Comparison of ENCODE assay signal across 32 mouse cellular contexts in genomic region chr11:53622440-53622806, GRCm38 (mm10). TPM values are rescaled to one million over a fixed set of nuclear protein-coding genes. Genes with fewer than 3 reads are reported as not detected.
A peak's percentile ranks its signal among the peaks of the same experiment; 100 is the strongest.
DNase-seq lines count a peak whose midpoint lies in the region; ATAC-seq and TF ChIP-seq lines count a peak whose summit lies in the region.
"Had no signal": no experiment of that assay in that cellular context is flagged by ENCODE, and none has a peak within 500 bp of the region (broad histone marks: within the 10 kb centered on the region; RNA-seq: fewer than 3 reads in every experiment).

No protein-coding gene starts in this region.

- no peak for TF ChIP-seq POLR2A in bone marrow macrophage, adult 2 months (IDR thresholded peaks at IDR 0.05; ENCODE audit: borderline replicate concordance, low read depth, low read length)

- H3K36me3 ChIP-seq in liver, embryonic 13.5 days: no peaks in the 10 kb centered on the region
- H3K36me3 ChIP-seq: forebrain, embryonic 10.5 days; heart, embryonic 12.5 days; heart, embryonic 15.5 days; hindbrain, embryonic 12.5 days; hindbrain, embryonic 15.5 days had no signal

- no peak overlapping the region for H3K27ac ChIP-seq in liver, embryonic 13.5 days
- 0 out of 2 replicates have a peak overlapping the region, but pooled peaks have one; percentile 8 for H3K27ac ChIP-seq in bone marrow macrophage, adult 2 months (ENCODE audit: insufficient read depth, low read depth, low read length)
- H3K27ac ChIP-seq: forebrain, embryonic 10.5 days; forebrain, embryonic 13.5 days; gastrocnemius, adult 2 months; heart, embryonic 15.5 days; hindbrain, embryonic 12.5 days; hindbrain, embryonic 15.5 days had no signal

- no peak for TF ChIP-seq CTCF in bone marrow macrophage, adult 2 months (IDR thresholded peaks at IDR 0.05; ENCODE audit: low read depth, low read length)

- WGBS in liver, embryonic 13.5 days (ENCODE audit: insufficient replicate concordance): 45% methylated on average over 6 of the region's 6 CpGs

- H3K9me3 ChIP-seq in liver, embryonic 13.5 days (replicated peaks): no peaks in the 10 kb centered on the region
- H3K9me3 ChIP-seq: forebrain, embryonic 10.5 days; forebrain, embryonic 13.5 days; heart, embryonic 12.5 days; heart, embryonic 15.5 days; hindbrain, embryonic 15.5 days had no signal

- peak overlapping the region; percentile 16; the same call in 1 of the 2 replicates for H3K9ac ChIP-seq in liver, embryonic 13.5 days
- H3K9ac ChIP-seq: forebrain, embryonic 13.5 days; heart, embryonic 12.5 days; heart, embryonic 15.5 days; hindbrain, embryonic 12.5 days; hindbrain, embryonic 15.5 days had no signal

- ATAC-seq in liver, embryonic 13.5 days (ENCODE audit: low read depth): no peak
- peak; percentile 61 to 70 for ATAC-seq in hematopoietic stem cell, adult 5-6 weeks (replicated peaks in 1 of 2; ENCODE audit: insufficient read depth in 1 of 2, low FRiP score in 2 of 2, low TSS enrichment in 1 of 2, low read depth in 1 of 2, poor library complexity in 2 of 2, severe bottlenecking in 2 of 2)
- ATAC-seq: forebrain, embryonic 13.5 days; forebrain, embryonic 16.5 days had no signal

- H3K4me1 ChIP-seq in liver, embryonic 13.5 days (replicated peaks): peaks cover 76% of the 10 kb centered on the region
- peaks cover 23% of the 10 kb centered on the region for H3K4me1 ChIP-seq in bone marrow macrophage, adult 2 months (ENCODE audit: control insufficient read depth, insufficient read depth, low read length)
- H3K4me1 ChIP-seq: forebrain, embryonic 13.5 days; hindbrain, embryonic 12.5 days; hindbrain, embryonic 15.5 days had no signal

- no peak overlapping the region for H3K4me2 ChIP-seq in liver, embryonic 13.5 days
- H3K4me2 ChIP-seq: forebrain, embryonic 13.5 days; heart, embryonic 12.5 days; heart, embryonic 15.5 days; hindbrain, embryonic 12.5 days; hindbrain, embryonic 15.5 days had no signal

- DNase-seq in liver, embryonic 13.5 days: no peak
- no peak for DNase-seq in liver
- DNase-seq in B cell, adult 2 months: no peak
- no peak for DNase-seq in lung, postnatal 14 days
- no peak for DNase-seq in frontal cortex, postnatal 10 days (ENCODE audit: low spot score in 2 of 2)
- DNase-seq: adrenal gland, adult 2 months; adrenal gland, postnatal 14 days; cerebellum, adult 11-12 months; cerebellum, adult 8-10 months; cerebellum, postnatal 10 days; cerebellum, postnatal 36 days; gastrocnemius, adult 2 months; gastrocnemius, postnatal 14 days; heart, adult 18-20 months; heart, postnatal 14 days; heart, postnatal 4 days had no signal

- H3K4me3 ChIP-seq in liver, embryonic 13.5 days (replicated peaks): no peak overlapping the region
- no peak overlapping the region for H3K4me3 ChIP-seq in bone marrow macrophage, adult 2 months (ENCODE audit: insufficient read depth, low read length)
- H3K4me3 ChIP-seq: forebrain, embryonic 10.5 days; forebrain, embryonic 13.5 days; gastrocnemius, adult 2 months; heart, embryonic 12.5 days; heart, embryonic 15.5 days; hindbrain, embryonic 12.5 days; hindbrain, embryonic 15.5 days had no signal

- no peaks in the 10 kb centered on the region for H3K27me3 ChIP-seq in liver, embryonic 13.5 days
- H3K27me3 ChIP-seq: forebrain, embryonic 13.5 days; heart, embryonic 15.5 days; hindbrain, embryonic 15.5 days had no signal

RNA-seq across cellular contexts. Expression of gene Il4, which starts 4.0 kb away (rescaled TPM):
- polyA plus RNA-seq in liver, embryonic 13.5 days (2015; fragmentation: Nextera tagmentation; extraction: Ambion mirVana): 0.60 and 0.82 TPM in 2 replicates
- not detected in 2 replicates for polyA plus RNA-seq in bone marrow macrophage, adult 2 months (2012; ENCODE audit: insufficient read depth, insufficient read length, missing spikeins)
- total RNA-seq in hematopoietic stem cell, adult 5-6 weeks (2017): 2.9 TPM in 1 of 2 replicates, not detected in the other
- total RNA-seq: adrenal gland, adult 2 months; adrenal gland, postnatal 14 days; adrenal gland, postnatal 4 days; gastrocnemius, adult 2 months; gastrocnemius, postnatal 14 days; heart, adult 18-20 months; heart, postnatal 14 days; heart, postnatal 4 days had no signal
- polyA plus RNA-seq: adrenal gland, adult 2 months; brain, embryonic 14.5 days had no signal

RNA-seq across cellular contexts. Expression of gene Il13, which starts 12.1 kb away (rescaled TPM):
- polyA plus RNA-seq in liver, embryonic 13.5 days (2015; fragmentation: Nextera tagmentation; extraction: Ambion mirVana): not detected in 2 replicates
- not detected in 2 replicates for polyA plus RNA-seq in bone marrow macrophage, adult 2 months (2012; ENCODE audit: insufficient read depth, insufficient read length, missing spikeins)
- total RNA-seq in hematopoietic stem cell, adult 5-6 weeks (2017): not detected in 2 replicates
- total RNA-seq: adrenal gland, adult 2 months; adrenal gland, postnatal 14 days; adrenal gland, postnatal 4 days; gastrocnemius, adult 2 months; gastrocnemius, postnatal 14 days; gastrocnemius, postnatal 4 days; heart, adult 18-20 months; heart, postnatal 14 days; heart, postnatal 4 days had no signal
- polyA plus RNA-seq: adrenal gland, adult 2 months; brain, embryonic 14.5 days; embryonic facial prominence, embryonic 11.5 days; embryonic facial prominence, embryonic 14.5 days; forebrain, embryonic 10.5 days; forebrain, embryonic 13.5 days; forebrain, embryonic 16.5 days; G1E; heart, embryonic 12.5 days; heart, embryonic 15.5 days; hindbrain, embryonic 12.5 days; hindbrain, embryonic 15.5 days; intestine, embryonic 14.5 days had no signal

RNA-seq across cellular contexts. Expression of gene Kif3a, which starts 55.2 kb away (rescaled TPM):
- polyA plus RNA-seq in liver, embryonic 13.5 days (2015; fragmentation: Nextera tagmentation; extraction: Ambion mirVana): 13.3 and 13.8 TPM in 2 replicates
- 30.3 and 31.9 TPM in 2 replicates for polyA plus RNA-seq in bone marrow macrophage, adult 2 months (2012; ENCODE audit: insufficient read depth, insufficient read length, missing spikeins)
- total RNA-seq in hematopoietic stem cell, adult 5-6 weeks (2017): 24.5 and 33.2 TPM in 2 replicates
